Mouse (Mus musculus): ENCODE data around the gene Ldlrad3. TPM values are rescaled to one million over a fixed set of nuclear protein-coding genes. Genes with fewer than 3 reads are reported as not detected.

Gene Ldlrad3
- total and polyA plus RNA-seq, 3 experiments = 3.5 to 6.1 TPM; not detected in 1

GRCm38 (mm10) chr2:102223355-102224128 lies 37.4 kb upstream of the Ldlrad3 start:
- H3K9ac ChIP-seq (ENCODE audit: control insufficient read depth, low read depth, low read length, poor library complexity, severe bottlenecking) = no peak overlapping the region
- H3K27ac ChIP-seq (ENCODE audit: control insufficient read depth, low read depth, low read length) = no peak overlapping the region
- H3K36me3 ChIP-seq (ENCODE audit: control insufficient read depth in 1 of 2, insufficient read depth in 2 of 2, low read length in 2 of 2) = no peaks in the 10 kb centered on the region
- DNase-seq (ENCODE audit: low read depth, low spot score) = no peak
- H3K27me3 ChIP-seq (ENCODE audit: control insufficient read depth in 1 of 2, insufficient read depth in 2 of 2, low read length in 2 of 2) = peaks cover 0 to 2% of the 10 kb centered on the region in 2 experiments; a peak in 2 of 4 replicates
- no peak overlapping the region for H3K4me3 ChIP-seq (ENCODE audit: control insufficient read depth in 1 of 2, insufficient read depth in 1 of 2, low read depth in 2 of 2, low read length in 2 of 2)
- TF ChIP-seq ZC3H11A (IDR thresholded peaks at IDR 0.05; ENCODE audit: low read depth, low read length) (no peak), POLR2AphosphoS2 (IDR thresholded peaks at IDR 0.05; ENCODE audit: low read length) (no peak)
- H3K4me1 ChIP-seq (ENCODE audit: control insufficient read depth in 1 of 2, insufficient read depth in 2 of 2, low read length in 2 of 2) = no peaks in the 10 kb centered on the region
- no peaks in the 10 kb centered on the region for H3K79me2 ChIP-seq (ENCODE audit: control insufficient read depth, insufficient read depth, low read length, poor library complexity)
- H3K9me3 ChIP-seq (replicated peaks; ENCODE audit: insufficient read depth, low read length) = no peaks in the 10 kb centered on the region

- DNase-seq (ENCODE audit: low read depth, low spot score) = no peak
- Histone ChIP-seq H3K79me2 (ENCODE audit: control insufficient read depth, insufficient read depth, low read length, poor library complexity) (no peaks in the 10 kb centered on the region), H3K4me3 (ENCODE audit: control insufficient read depth in 1 of 2, insufficient read depth in 1 of 2, low read depth in 2 of 2, low read length in 2 of 2) (no peak overlapping the region)
Measured at GRCm38 (mm10) chr2:102222749-102223148, 36.6 kb upstream of the Ldlrad3 start.

GRCm38 (mm10) chr2:102216817-102217216 lies 30.6 kb upstream of the Ldlrad3 start:
- no peak overlapping the region for H3K4me3 ChIP-seq (ENCODE audit: control insufficient read depth in 1 of 2, insufficient read depth in 1 of 2, low read depth in 2 of 2, low read length in 2 of 2)
- H3K27me3 ChIP-seq (ENCODE audit: control insufficient read depth in 1 of 2, insufficient read depth in 2 of 2, low read length in 2 of 2) = no peaks in the 10 kb centered on the region
- no peaks in the 10 kb centered on the region for H3K36me3 ChIP-seq (ENCODE audit: control insufficient read depth in 1 of 2, insufficient read depth in 2 of 2, low read length in 2 of 2)
- H3K4me1 ChIP-seq (ENCODE audit: control insufficient read depth in 1 of 2, insufficient read depth in 2 of 2, low read length in 2 of 2) = no peaks in the 10 kb centered on the region
- H3K79me2 ChIP-seq (ENCODE audit: control insufficient read depth, insufficient read depth, low read length, poor library complexity) = no peaks in the 10 kb centered on the region
- H3K9ac ChIP-seq (ENCODE audit: control insufficient read depth, low read depth, low read length, poor library complexity, severe bottlenecking) = no peak overlapping the region
- no peaks in the 10 kb centered on the region for H3K9me3 ChIP-seq (replicated peaks; ENCODE audit: insufficient read depth, low read length)
- no peak for DNase-seq (ENCODE audit: low read depth, low spot score)
- no peak overlapping the region for H3K27ac ChIP-seq (ENCODE audit: control insufficient read depth, low read depth, low read length)
- TF ChIP-seq CHD1 (IDR thresholded peaks at IDR 0.05; ENCODE audit: low read depth, low read length) = no peak
- TF ChIP-seq GABPA (IDR thresholded peaks at IDR 0.05; ENCODE audit: low read depth, low read length) = no peak
- no peak for TF ChIP-seq UBTF (IDR thresholded peaks at IDR 0.05; ENCODE audit: borderline replicate concordance, insufficient read depth, low read depth, low read length)
- no peak for TF ChIP-seq POLR2AphosphoS5 (IDR thresholded peaks at IDR 0.05; ENCODE audit: borderline replicate concordance, low read depth, low read length)
- TF ChIP-seq BHLHE40 (IDR thresholded peaks at IDR 0.05; ENCODE audit: borderline replicate concordance, low read depth, low read length) = no peak
- TF ChIP-seq SIN3A (IDR thresholded peaks at IDR 0.05; ENCODE audit: low read length) = no peak
- TF ChIP-seq POLR2A (IDR thresholded peaks at IDR 0.05; ENCODE audit: control insufficient read depth in 1 of 2, insufficient read depth in 1 of 2, low read depth in 1 of 2, low read length in 2 of 2, poor library complexity in 1 of 2) = no peak
- TF ChIP-seq MYC (IDR thresholded peaks at IDR 0.05; ENCODE audit: low read depth, low read length) = no peak
- TF ChIP-seq MXI1 (IDR thresholded peaks at IDR 0.05; ENCODE audit: low read depth, low read length) = no peak
- no peak for TF ChIP-seq ELF1 (IDR thresholded peaks at IDR 0.05; ENCODE audit: low read depth, low read length)
- TF ChIP-seq ETS1 (IDR thresholded peaks at IDR 0.05; ENCODE audit: low read depth, low read length) = no peak
- no peak for TF ChIP-seq ZMIZ1 (IDR thresholded peaks at IDR 0.05; ENCODE audit: low read depth, low read length)
- no peak for TF ChIP-seq MEF2A (IDR thresholded peaks at IDR 0.05; ENCODE audit: extremely low read depth, insufficient replicate concordance, low read depth, low read length, poor library complexity, severe bottlenecking)
- TF ChIP-seq MAX (IDR thresholded peaks at IDR 0.05; ENCODE audit: low read length) = no peak
- no peak for TF ChIP-seq SMC3 (IDR thresholded peaks at IDR 0.05; ENCODE audit: low read depth, low read length)
- TF ChIP-seq GATA1 (IDR thresholded peaks at IDR 0.05; ENCODE audit: low read depth, low read length) = no peak

More at GRCm38 (mm10) chr2:102222749-102223148, 36.6 kb upstream of the Ldlrad3 start:
- Histone ChIP-seq H3K36me3 (ENCODE audit: control insufficient read depth in 1 of 2, insufficient read depth in 2 of 2, low read length in 2 of 2) (no peaks in the 10 kb centered on the region), H3K27ac (ENCODE audit: control insufficient read depth, low read depth, low read length) (no peak overlapping the region), H3K4me1 (ENCODE audit: control insufficient read depth in 1 of 2, insufficient read depth in 2 of 2, low read length in 2 of 2) (no peaks in the 10 kb centered on the region), H3K27me3 (ENCODE audit: control insufficient read depth in 1 of 2, insufficient read depth in 2 of 2, low read length in 2 of 2) (peaks cover 0 to 2% of the 10 kb centered on the region in 2 experiments; a peak in 2 of 4 replicates), H3K9ac (ENCODE audit: control insufficient read depth, low read depth, low read length, poor library complexity, severe bottlenecking) (no peak overlapping the region), H3K9me3 (replicated peaks; ENCODE audit: insufficient read depth, low read length) (no peaks in the 10 kb centered on the region)
- TF ChIP-seq UBTF (IDR thresholded peaks at IDR 0.05; ENCODE audit: borderline replicate concordance, insufficient read depth, low read depth, low read length) = no peak
- TF ChIP-seq SMC3 (IDR thresholded peaks at IDR 0.05; ENCODE audit: low read depth, low read length) = no peak
- TF ChIP-seq ZKSCAN1 (IDR thresholded peaks at IDR 0.05; ENCODE audit: low read depth, low read length) = no peak
- no peak for TF ChIP-seq RAD21 (IDR thresholded peaks at IDR 0.05; ENCODE audit: low read depth, low read length)
- TF ChIP-seq CHD2 (IDR thresholded peaks at IDR 0.05; ENCODE audit: low read length) = no peak
- TF ChIP-seq JUND (IDR thresholded peaks at IDR 0.05; ENCODE audit: low read depth, low read length) = no peak
- no peak for TF ChIP-seq E2F4 (IDR thresholded peaks at IDR 0.05; ENCODE audit: borderline replicate concordance, low read depth, low read length)
- no peak for TF ChIP-seq TCF12 (IDR thresholded peaks at IDR 0.05; ENCODE audit: low read depth, low read length)
- TF ChIP-seq NELFE (IDR thresholded peaks at IDR 0.05; ENCODE audit: low read depth, low read length) = no peak
- no peak for TF ChIP-seq KAT2A (conservative IDR thresholded peaks at IDR 0.05; ENCODE audit: low read depth, low read length)
- no peak for TF ChIP-seq BHLHE40 (IDR thresholded peaks at IDR 0.05; ENCODE audit: borderline replicate concordance, low read depth, low read length)
- TF ChIP-seq CTCF (IDR thresholded peaks at IDR 0.05 in 2 of 3, conservative IDR thresholded peaks at IDR 0.05 in 1 of 3; ENCODE audit: control insufficient read depth in 1 of 3, insufficient read depth in 1 of 3, low read depth in 2 of 3, low read length in 3 of 3, poor library complexity in 1 of 3, severe bottlenecking in 1 of 3) = no peak
- TF ChIP-seq ZNF384 (IDR thresholded peaks at IDR 0.05; ENCODE audit: low read depth, low read length) = no peak
- no peak for TF ChIP-seq ETS1 (IDR thresholded peaks at IDR 0.05; ENCODE audit: low read depth, low read length)
- no peak for TF ChIP-seq MYB (IDR thresholded peaks at IDR 0.05; ENCODE audit: low read depth, low read length)
- TF ChIP-seq TBP (IDR thresholded peaks at IDR 0.05; ENCODE audit: low read depth, low read length) = no peak
- TF ChIP-seq USF1 (IDR thresholded peaks at IDR 0.05; ENCODE audit: low read depth, low read length) = no peak
- TF ChIP-seq USF2 (IDR thresholded peaks at IDR 0.05; ENCODE audit: borderline replicate concordance in 1 of 2, insufficient read depth in 1 of 2, low read depth in 1 of 2, low read length in 2 of 2) = no peak
